Mouse (Mus musculus) cerebellum, adult 2 months (tissue): ENCODE results near the gene Dact1.

Source experiments
- CTCF ChIP-seq: fragments of 200-500 bp; IDR thresholded peaks from 2 replicates; pipeline ENCODE4 v1.5.1; 2011; ENCODE audit warnings: low read depth, mild to moderate bottlenecking, control low read depth, low read length, moderate library complexity, borderline replicate concordance; ENCODE audit not compliant: insufficient read depth
- POLR2A ChIP-seq: fragments of 200-500 bp; IDR thresholded peaks from 2 replicates; pipeline ENCODE4 v1.6.1; 2011; ENCODE audit warnings: low read length, control low read depth, borderline replicate concordance; ENCODE audit not compliant: insufficient read depth

GRCm38 (mm10) chr12:71362425-71362824 lies 52.7 kb downstream of the Dact1 start:
- TF ChIP-seq CTCF (no peak), POLR2A (no peak)
